Comparison of ENCODE assay signal across 8 mouse cellular contexts in genomic region chr2:119548371-119548660, GRCm38 (mm10). TPM values are rescaled to one million over a fixed set of nuclear protein-coding genes. Genes with fewer than 3 reads are reported as not detected.
DNase-seq lines count a peak whose midpoint lies in the region; ATAC-seq and TF ChIP-seq lines count a peak whose summit lies in the region.

No protein-coding gene starts in this region.

- peak overlapping the region; percentile 65 for H3K9ac ChIP-seq in kidney, postnatal 0 days (ENCODE audit: low read depth, low read length)
- H3K9ac ChIP-seq in hindbrain, embryonic 16.5 days (ENCODE audit: low read depth, low read length) = peak overlapping the region; percentile 93
- H3K9ac ChIP-seq in midbrain, embryonic 16.5 days (ENCODE audit: low read depth, low read length) = peak overlapping the region; percentile 88

- DNase-seq in kidney, postnatal 0 days (ENCODE audit: low spot score) = no peak
- DNase-seq in kidney, postnatal 10 days = no peak
- no peak for DNase-seq in left cerebral cortex, postnatal 25 days (ENCODE audit: low spot score in 2 of 2)
- DNase-seq in urinary bladder, postnatal 4 days (ENCODE audit: low spot score in 2 of 2) = no peak

- H3K36me3 ChIP-seq in kidney, postnatal 0 days (ENCODE audit: insufficient read depth, low read length) = no peaks in the 10 kb centered on the region
- H3K36me3 ChIP-seq in hindbrain, embryonic 16.5 days (ENCODE audit: control insufficient read depth, insufficient read depth, low read length) = no peaks in the 10 kb centered on the region
- H3K36me3 ChIP-seq in midbrain, embryonic 16.5 days (ENCODE audit: control insufficient read depth, insufficient read depth, low read length) = no peaks in the 10 kb centered on the region

- H3K4me1 ChIP-seq in kidney, postnatal 0 days (replicated peaks; ENCODE audit: insufficient read depth, low read length) = peaks cover 4% of the 10 kb centered on the region; the same call in 1 of the 2 replicates
- peaks cover 3% of the 10 kb centered on the region; the same call in 1 of the 2 replicates for H3K4me1 ChIP-seq in cortical plate, adult 2 months (ENCODE audit: control insufficient read depth, insufficient read depth, low read length)
- H3K4me1 ChIP-seq in hindbrain, embryonic 16.5 days (ENCODE audit: control insufficient read depth, insufficient read depth, low read depth, low read length) = peaks cover 14% of the 10 kb centered on the region
- peaks cover 16% of the 10 kb centered on the region for H3K4me1 ChIP-seq in midbrain, embryonic 16.5 days (ENCODE audit: control insufficient read depth, insufficient read depth, low read length)

- intact Hi-C loops in left cerebral cortex, postnatal 25 days (cut with DNase I) = no loop called here

- peak overlapping the region; percentile 64 for H3K4me2 ChIP-seq in kidney, postnatal 0 days (ENCODE audit: low read length)
- H3K4me2 ChIP-seq in hindbrain, embryonic 16.5 days (ENCODE audit: low read length) = peak overlapping the region; percentile 81
- peak overlapping the region; percentile 56 for H3K4me2 ChIP-seq in midbrain, embryonic 16.5 days (ENCODE audit: low read length)

- 8% methylated on average over 3 of the region's 3 CpGs for WGBS in kidney, postnatal 0 days
- 3% methylated on average over 3 of the region's 3 CpGs for WGBS in hindbrain, embryonic 16.5 days
- WGBS in midbrain, embryonic 16.5 days = 6% methylated on average over 3 of the region's 3 CpGs

- ATAC-seq in kidney, postnatal 0 days (replicated peaks; ENCODE audit: low FRiP score, low read depth) = no peak
- no peak for ATAC-seq in hindbrain, embryonic 16.5 days
- ATAC-seq in midbrain, embryonic 16.5 days = no peak
- ATAC-seq in inflammation-experienced regulatory T-cells, adult 6 months = no peak

- H3K9me3 ChIP-seq in kidney, postnatal 0 days (replicated peaks; ENCODE audit: low read length) = no peaks in the 10 kb centered on the region
- H3K9me3 ChIP-seq in hindbrain, embryonic 16.5 days (ENCODE audit: control insufficient read depth, low read length) = no peaks in the 10 kb centered on the region
- H3K9me3 ChIP-seq in midbrain, embryonic 16.5 days (replicated peaks; ENCODE audit: control insufficient read depth, low read length, poor library complexity, severe bottlenecking) = no peaks in the 10 kb centered on the region

- no peak for TF ChIP-seq CTCF in kidney, postnatal 0 days (IDR thresholded peaks at IDR 0.05; ENCODE audit: low read depth)
- TF ChIP-seq CTCF in cortical plate, adult 2 months (IDR thresholded peaks at IDR 0.05; ENCODE audit: extremely low read depth, insufficient read depth, low read length) = no peak

- no peaks in the 10 kb centered on the region for H3K27me3 ChIP-seq in kidney, postnatal 0 days (ENCODE audit: insufficient read depth, low read length)
- H3K27me3 ChIP-seq in hindbrain, embryonic 16.5 days (replicated peaks; ENCODE audit: control insufficient read depth, insufficient read depth, low read length) = no peaks in the 10 kb centered on the region
- H3K27me3 ChIP-seq in midbrain, embryonic 16.5 days (ENCODE audit: control insufficient read depth, insufficient read depth, low read depth, low read length) = no peaks in the 10 kb centered on the region

- H3K4me3 ChIP-seq in kidney, postnatal 0 days (replicated peaks; ENCODE audit: low read depth, low read length) = peak overlapping the region; percentile 63
- H3K4me3 ChIP-seq in cortical plate, adult 2 months (ENCODE audit: insufficient read depth, low read length) = peak overlapping the region; percentile 95
- H3K4me3 ChIP-seq in hindbrain, embryonic 16.5 days (ENCODE audit: low read length) = peak overlapping the region; percentile 94
- H3K4me3 ChIP-seq in midbrain, embryonic 16.5 days (ENCODE audit: low read depth, low read length) = peak overlapping the region; percentile 83

- 0 out of 2 replicates have a peak overlapping the region, but pooled peaks have one; percentile 75 for H3K27ac ChIP-seq in kidney, postnatal 0 days
- no peak overlapping the region for H3K27ac ChIP-seq in cortical plate, adult 2 months (ENCODE audit: insufficient read depth, low read length)
- peak overlapping the region; percentile 81 for H3K27ac ChIP-seq in hindbrain, embryonic 16.5 days (ENCODE audit: low read depth, low read length)
- no peak overlapping the region for H3K27ac ChIP-seq in midbrain, embryonic 16.5 days (ENCODE audit: low read length)

- TF ChIP-seq POLR2A in cortical plate, adult 2 months (IDR thresholded peaks at IDR 0.05; ENCODE audit: extremely low read depth, insufficient read depth, low read length) = no peak

RNA-seq across cellular contexts. Expression of gene Chp1, which starts 0.8 kb away (rescaled TPM):
- 68.8 and 72.2 TPM in 2 replicates for polyA plus RNA-seq in kidney, postnatal 0 days (2015; fragmentation: Nextera tagmentation; extraction: Ambion mirVana)
- 129 and 130 TPM in 2 replicates for polyA plus RNA-seq in cortical plate, adult 2 months (2012; rRNA removed)
- 57.1 and 61.6 TPM in 2 replicates for polyA plus RNA-seq in hindbrain, embryonic 16.5 days (2015; fragmentation: Nextera tagmentation; extraction: Ambion mirVana)
- 58.4 and 59.6 TPM in 2 replicates for polyA plus RNA-seq in midbrain, embryonic 16.5 days (2015; fragmentation: Nextera tagmentation; extraction: Ambion mirVana)
- 100 to 1,000 TPM; 157 to 170 TPM for total RNA-seq in left cerebral cortex, postnatal 25 days (2021)
- polyA plus RNA-seq in inflammation-experienced regulatory T-cells, adult 6 months (2017; shearing (Covaris generic)) = 10 to 100 TPM; 68.4 to 88.9 (median 72.2) TPM

RNA-seq across cellular contexts. Expression of gene Exd1, which starts 0.9 kb away (rescaled TPM):
- polyA plus RNA-seq in kidney, postnatal 0 days (2015; fragmentation: Nextera tagmentation; extraction: Ambion mirVana) = 0.29 and 0.47 TPM in 2 replicates
- 0.75 and 1.1 TPM in 2 replicates for polyA plus RNA-seq in cortical plate, adult 2 months (2012; rRNA removed)
- polyA plus RNA-seq in hindbrain, embryonic 16.5 days (2015; fragmentation: Nextera tagmentation; extraction: Ambion mirVana) = 1.1 and 1.5 TPM in 2 replicates
- 1.0 TPM in 2 replicates for polyA plus RNA-seq in midbrain, embryonic 16.5 days (2015; fragmentation: Nextera tagmentation; extraction: Ambion mirVana)
- total RNA-seq in left cerebral cortex, postnatal 25 days (2021) = under 1 TPM; 0.57 to 0.98 TPM
- polyA plus RNA-seq in inflammation-experienced regulatory T-cells, adult 6 months (2017; shearing (Covaris generic)) = under 1 TPM in 1 of 3 experiments, not detected in 2; 0.09 TPM

Comparison
In these comparisons a context has a peak if more than half of its experiments do, and no peak if none do; other contexts are left out.
1. H3K27ac ChIP-seq: peak in kidney, postnatal 0 days (single experiment) and hindbrain, embryonic 16.5 days (single experiment); none in cortical plate, adult 2 months (single experiment) and midbrain, embryonic 16.5 days (single experiment).
2. Peak in every context shown above with its lines, with median percentiles within 50 percentile points of each other: H3K4me2 ChIP-seq, H3K4me3 ChIP-seq and H3K9ac ChIP-seq.